Mouse (Mus musculus) hindbrain, embryonic 13.5 days (tissue): Measurements from ENCODE around the gene Mzf1. TPM values are rescaled to one million over a fixed set of nuclear protein-coding genes. Genes with fewer than 3 reads are reported as not detected.

Source experiments
- ATAC-seq: fragments of 200-750 bp; cut with Nextera tagmentation; 2 replicates; pipeline ENCODE4 v1.8.0; 2017; ENCODE audit warnings: moderate TSS enrichment; ENCODE audit not compliant: low FRiP score
- H3K27ac ChIP-seq: fragments of 300-500 bp; sonication (generic); 2 replicates; pipeline ENCODE4 v1.5.1; 2015; ENCODE audit warnings: inconsistent platforms, mild to moderate bottlenecking, moderate library complexity
- H3K27me3 ChIP-seq: fragments of 300-500 bp; sonication (generic); 2 replicates; pipeline ENCODE4 v1.6.1; 2015; ENCODE audit warnings: mild to moderate bottlenecking, inconsistent platforms
- H3K36me3 ChIP-seq: fragments of 300-500 bp; sonication (generic); 2 replicates; pipeline ENCODE4 v1.6.1; 2015; ENCODE audit warnings: mild to moderate bottlenecking, inconsistent platforms
- H3K4me1 ChIP-seq: fragments of 300-500 bp; sonication (generic); replicated peaks from 2 replicates; pipeline ENCODE4 v1.6.1; 2015; ENCODE audit warnings: inconsistent platforms
- H3K4me2 ChIP-seq: fragments of 300-500 bp; sonication (generic); 2 replicates; pipeline ENCODE4 v1.6.1; 2015; ENCODE audit warnings: inconsistent platforms, mild to moderate bottlenecking, moderate library complexity
- H3K4me3 ChIP-seq: fragments of 300-500 bp; sonication (generic); 2 replicates; pipeline ENCODE4 v1.5.1; 2015; ENCODE audit warnings: mild to moderate bottlenecking, inconsistent platforms
- H3K9ac ChIP-seq: fragments of 300-500 bp; sonication (generic); 2 replicates; pipeline ENCODE4 v1.6.1; 2015; ENCODE audit warnings: mild to moderate bottlenecking, inconsistent platforms
- H3K9me3 ChIP-seq: fragments of 300-500 bp; sonication (generic); 2 replicates; pipeline ENCODE4 v1.6.1; 2016; ENCODE audit warnings: inconsistent platforms
- whole genome bisulfite sequencing: fragments of 180-500 bp; shearing (Covaris S2); methylation state at CpG from one replicate; pipeline ENCODE4 v1.1.7; 2015; 5-methylcytosine and 5-hydroxymethylcytosine counted together
- polyA plus RNA-seq: library from polyadenylated mRNA; unstranded; fragments of >200 nt; fragmentation: Nextera tagmentation; extraction: Ambion mirVana; gene quantifications from 2 replicates; pipeline ENCODE4 v1.2.1, GENCODE M21; 2015

The Mzf1 gene
- polyA plus RNA-seq, 1 experiment from 2014 or later, result 6.0 TPM

GRCm38 (mm10) chr7:13043120-13043444 is 11.5 kb downstream of the Mzf1 start:
- H3K4me3 ChIP-seq, result peak overlapping the region; percentile 53
- no peak overlapping the region for H3K27ac ChIP-seq
- peak overlapping the region; percentile 85 for H3K9ac ChIP-seq
- H3K27me3 ChIP-seq, result peaks cover 55% of the 10 kb centered on the region
- peak overlapping the region; percentile 91 for H3K4me2 ChIP-seq
- H3K4me1 ChIP-seq, result peaks cover 27% of the 10 kb centered on the region
- H3K36me3 ChIP-seq, result no peaks in the 10 kb centered on the region
- ATAC-seq, result no peak
- peaks cover 4% of the 10 kb centered on the region; the same call in 1 of the 2 replicates for H3K9me3 ChIP-seq
- WGBS, result 38% methylated on average over 16 of the region's 16 CpGs

DNA sequence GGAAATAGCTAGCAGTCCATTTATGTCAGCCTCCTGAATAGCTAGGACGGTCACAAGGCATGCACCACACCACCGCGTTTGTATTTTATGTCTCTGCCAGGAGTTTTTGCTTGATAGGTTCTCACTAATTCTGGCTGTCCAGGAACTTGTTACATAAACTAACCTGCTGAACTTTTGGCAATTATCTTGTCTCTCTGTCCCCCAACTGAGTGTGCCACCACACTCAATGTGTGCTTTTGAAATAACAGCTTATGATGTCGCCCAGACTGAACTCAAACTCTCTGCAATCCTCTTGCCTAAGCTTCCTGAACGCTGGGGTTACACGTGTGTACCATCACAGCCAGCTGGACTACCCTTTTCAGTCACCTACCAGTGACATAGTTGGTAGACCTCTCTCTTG is 12.1 kb downstream of the Mzf1 start:
- ATAC-seq, result no peak
- WGBS, result 80% methylated on average over 6 of the region's 6 CpGs
- peaks cover 55% of the 10 kb centered on the region for H3K27me3 ChIP-seq
- no peak overlapping the region for H3K9ac ChIP-seq
- H3K4me3 ChIP-seq, result no peak overlapping the region
- peaks cover 4% of the 10 kb centered on the region; the same call in 1 of the 2 replicates for H3K9me3 ChIP-seq
- H3K36me3 ChIP-seq, result no peaks in the 10 kb centered on the region
- H3K4me1 ChIP-seq, result peaks cover 27% of the 10 kb centered on the region
- no peak overlapping the region for H3K27ac ChIP-seq
- H3K4me2 ChIP-seq, result no peak overlapping the region

DNA sequence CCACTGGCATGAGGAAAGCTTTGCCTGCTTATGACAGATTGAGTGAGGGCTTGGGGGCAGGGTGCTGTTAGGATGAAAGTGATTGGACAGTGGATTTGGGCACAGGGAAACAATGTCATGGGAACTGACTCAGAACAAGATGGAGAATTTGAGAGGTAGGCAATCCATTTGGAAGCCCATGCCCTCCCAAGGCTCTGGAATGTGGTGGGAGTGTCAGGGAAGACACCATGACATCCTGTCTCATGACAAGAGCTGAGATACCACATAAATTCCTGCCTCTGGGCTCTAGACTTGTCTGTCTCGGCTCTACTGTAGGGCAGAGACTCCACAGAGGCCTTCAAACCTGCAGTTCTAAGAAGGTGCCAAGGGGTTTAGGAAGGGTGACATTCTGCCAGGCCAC is 13.3 kb downstream of the Mzf1 start:
- Histone ChIP-seq H3K27me3 (peaks cover 55% of the 10 kb centered on the region), H3K4me3 (no peak overlapping the region), H3K9me3 (peaks cover 4% of the 10 kb centered on the region; the same call in 1 of the 2 replicates), H3K4me1 (peaks cover 36% of the 10 kb centered on the region), H3K9ac (no peak overlapping the region), H3K27ac (no peak overlapping the region), H3K36me3 (peaks cover 1% of the 10 kb centered on the region), H3K4me2 (no peak overlapping the region)
- WGBS, result 95% methylated on average over 1 of the region's 1 CpGs
- no peak for ATAC-seq

- H3K4me3 ChIP-seq, result peak overlapping the region; percentile 80
Observed at GRCm38 (mm10) chr7:13039181-13039580, 15.4 kb downstream of the Mzf1 start.

GRCm38 (mm10) chr7:13038621-13039169 is 15.9 kb downstream of the Mzf1 start:
- H3K4me2 ChIP-seq, result peak overlapping the region; percentile 89
- peak overlapping the region; percentile 100 for H3K27ac ChIP-seq
- 26% methylated on average over 15 of the region's 15 CpGs for WGBS
- H3K4me1 ChIP-seq, result peaks cover 46% of the 10 kb centered on the region
- H3K27me3 ChIP-seq, result peaks cover 32% of the 10 kb centered on the region
- H3K9ac ChIP-seq, result peak overlapping the region; percentile 99
- ATAC-seq, result no peak
- H3K9me3 ChIP-seq, result peaks cover 4% of the 10 kb centered on the region; the same call in 1 of the 2 replicates
- H3K36me3 ChIP-seq, result peaks cover 16% of the 10 kb centered on the region
- peak overlapping the region; percentile 80 for H3K4me3 ChIP-seq

More at GRCm38 (mm10) chr7:13039181-13039580, 15.4 kb downstream of the Mzf1 start:
- ATAC-seq, result no peak
- H3K36me3 ChIP-seq, result peaks cover 16% of the 10 kb centered on the region
- 98% methylated on average over 1 of the region's 1 CpGs for WGBS
- peak overlapping the region; percentile 99 for H3K9ac ChIP-seq
- peaks cover 37% of the 10 kb centered on the region for H3K27me3 ChIP-seq
- no peak overlapping the region for H3K27ac ChIP-seq
- peaks cover 46% of the 10 kb centered on the region for H3K4me1 ChIP-seq
- peaks cover 4% of the 10 kb centered on the region; the same call in 1 of the 2 replicates for H3K9me3 ChIP-seq
- peak overlapping the region; percentile 89 for H3K4me2 ChIP-seq

GRCm38 (mm10) chr7:13037901-13038555 is 16.5 kb downstream of the Mzf1 start, which contains the start of gene Ube2m:
Gene Ube2m (minus strand): TSS chr7:13038275.
- Histone ChIP-seq H3K9ac (peak within 1 kb of the TSS; percentile 99), H3K4me3 (peak within 1 kb of the TSS; percentile 80), H3K4me1 (peaks cover 46% of the 10 kb centered on the region), H3K27me3 (peaks cover 25% of the 10 kb centered on the region), H3K4me2 (peak within 1 kb of the TSS; percentile 89), H3K27ac (peak within 1 kb of the TSS; percentile 100), H3K9me3 (0 out of 2 replicates have a peak, but pooled peaks cover under 1% of the 10 kb centered on the region), H3K36me3 (peaks cover 16% of the 10 kb centered on the region)
- under 1% methylated on average over 59 of the region's 65 CpGs for WGBS
- ATAC-seq, result peak; percentile 90

GRCm38 (mm10) chr7:13037366-13037765 is 17.2 kb downstream of the Mzf1 start:
- WGBS, result under 1% methylated on average over 32 of the region's 33 CpGs
- peaks cover 22% of the 10 kb centered on the region for H3K36me3 ChIP-seq
- H3K27ac ChIP-seq, result peak overlapping the region; percentile 100
- no peaks in the 10 kb centered on the region for H3K9me3 ChIP-seq
- H3K4me3 ChIP-seq, result peak overlapping the region; percentile 80
- H3K4me1 ChIP-seq, result peaks cover 49% of the 10 kb centered on the region
- H3K4me2 ChIP-seq, result peak overlapping the region; percentile 89
- peak overlapping the region; percentile 99 for H3K9ac ChIP-seq
- no peak for ATAC-seq
- peaks cover 19% of the 10 kb centered on the region for H3K27me3 ChIP-seq

- Histone ChIP-seq H3K9me3 (no peaks in the 10 kb centered on the region), H3K27me3 (peaks cover 13% of the 10 kb centered on the region), H3K4me2 (peak overlapping the region; percentile 89), H3K4me3 (peak overlapping the region; percentile 80), H3K36me3 (peaks cover 28% of the 10 kb centered on the region), H3K27ac (peak overlapping the region; percentile 100), H3K4me1 (peaks cover 49% of the 10 kb centered on the region), H3K9ac (peak overlapping the region; percentile 99)
- no peak for ATAC-seq
- WGBS, result 39% methylated on average over 4 of the region's 4 CpGs
Observed at GRCm38 (mm10) chr7:13036806-13037205, 17.8 kb downstream of the Mzf1 start.

- peak overlapping the region; percentile 95 for H3K27ac ChIP-seq
- H3K27me3 ChIP-seq, result no peaks in the 10 kb centered on the region
- no peaks in the 10 kb centered on the region for H3K9me3 ChIP-seq
- no peak for ATAC-seq
- WGBS, result 88% methylated on average over 17 of the region's 17 CpGs
- H3K36me3 ChIP-seq, result peaks cover 42% of the 10 kb centered on the region
- peak overlapping the region; percentile 85; the same call in 1 of the 2 replicates for H3K9ac ChIP-seq
- H3K4me3 ChIP-seq, result peak overlapping the region; percentile 80
- H3K4me1 ChIP-seq, result peaks cover 49% of the 10 kb centered on the region
- H3K4me2 ChIP-seq, result peak overlapping the region; percentile 95
Observed at GRCm38 (mm10) chr7:13035211-13035855, 19.2 kb downstream of the Mzf1 start.

DNA sequence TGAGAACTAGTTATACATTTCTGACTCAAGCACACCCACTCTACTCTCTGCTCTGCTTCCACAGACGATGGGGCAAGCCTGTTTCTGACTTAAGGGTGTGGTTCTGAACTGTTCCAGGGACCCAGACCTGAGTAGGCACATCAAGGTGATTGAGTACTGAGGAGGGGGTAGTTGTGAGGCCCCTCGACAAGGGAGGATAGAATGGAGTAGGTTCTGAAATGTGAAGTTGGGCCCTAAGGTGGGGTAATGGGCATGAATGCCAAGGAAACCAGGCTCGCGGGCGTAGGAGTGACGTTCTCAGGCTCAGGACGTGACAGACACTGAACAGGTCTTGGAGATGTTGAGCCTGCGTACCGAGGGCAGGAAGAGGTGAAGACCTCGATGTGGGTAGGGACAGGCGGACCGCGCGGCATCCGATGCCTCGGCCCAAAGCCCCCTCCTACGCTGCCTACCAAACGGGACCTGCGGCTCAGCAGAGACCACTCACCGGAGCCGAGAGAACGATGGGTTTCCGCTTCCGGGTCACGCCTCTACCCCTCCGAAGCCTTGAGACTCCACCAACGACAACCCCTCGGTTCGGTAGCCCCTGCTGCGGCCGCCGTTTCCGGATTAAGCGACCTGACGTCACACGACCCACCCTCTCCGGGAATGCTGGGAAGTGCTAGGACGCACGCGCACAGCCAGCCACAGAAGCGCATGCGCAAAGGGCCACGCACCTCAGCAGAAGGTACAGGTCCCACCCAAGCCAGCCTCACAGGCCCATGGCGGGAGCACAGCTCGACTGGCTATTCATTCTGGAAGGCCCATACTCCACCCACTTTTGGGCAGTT is 20.2 kb downstream of the Mzf1 start, which contains the start of gene Chmp2a:
Chmp2a (minus strand) TSS at position 660 of the 830 bp plus-strand sequence.
- peaks cover 49% of the 10 kb centered on the region for H3K4me1 ChIP-seq
- H3K27me3 ChIP-seq, result no peaks in the 10 kb centered on the region
- peak within 1 kb of the TSS; percentile 85 for H3K9ac ChIP-seq
- peaks cover 52% of the 10 kb centered on the region for H3K36me3 ChIP-seq
- WGBS, result under 1% methylated on average over 45 of the region's 45 CpGs
- H3K27ac ChIP-seq, result peak within 1 kb of the TSS; percentile 95
- H3K9me3 ChIP-seq, result no peaks in the 10 kb centered on the region
- peak within 1 kb of the TSS; percentile 80 for H3K4me3 ChIP-seq
- H3K4me2 ChIP-seq, result peak within 1 kb of the TSS; percentile 95
- ATAC-seq, result peak; percentile 76

DNA sequence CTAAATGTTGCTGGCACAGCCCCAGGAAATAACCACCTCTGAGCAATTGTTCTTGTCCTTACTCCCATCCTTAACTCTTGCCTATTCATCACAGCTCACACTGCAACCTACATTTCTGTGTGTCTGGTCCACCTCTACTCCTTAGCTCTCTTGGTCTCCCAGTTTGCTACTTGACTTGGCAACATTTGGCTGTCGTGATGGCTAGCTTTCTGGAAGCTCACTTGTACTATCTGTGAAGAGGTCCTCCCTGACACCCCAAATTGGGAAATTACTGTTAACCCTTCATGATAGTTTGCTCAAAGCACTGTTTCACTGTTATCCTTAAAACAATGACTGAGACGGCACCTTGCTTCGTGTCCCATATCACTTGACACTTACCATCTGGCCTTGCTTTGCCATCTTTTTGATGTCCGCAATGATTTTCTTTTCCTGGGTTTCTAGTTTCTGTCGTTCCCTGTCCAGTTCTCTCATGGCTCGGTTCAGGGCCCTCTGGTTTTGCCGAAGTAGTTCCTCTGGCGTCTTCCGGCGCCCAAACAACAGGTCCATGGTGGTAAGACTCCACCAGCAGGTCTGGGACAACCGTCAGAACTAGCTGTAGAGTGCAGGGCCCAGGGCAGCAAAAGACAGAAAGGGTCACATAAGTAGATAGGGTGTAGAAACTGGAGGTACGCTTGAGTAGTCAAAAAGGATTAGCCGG is 21.0 kb downstream of the Mzf1 start:
- H3K4me2 ChIP-seq, result peak overlapping the region; percentile 95
- peak overlapping the region; percentile 95 for H3K27ac ChIP-seq
- H3K9me3 ChIP-seq, result no peaks in the 10 kb centered on the region
- ATAC-seq, result no peak
- H3K4me1 ChIP-seq, result peaks cover 41% of the 10 kb centered on the region
- H3K27me3 ChIP-seq, result no peaks in the 10 kb centered on the region
- H3K36me3 ChIP-seq, result peaks cover 60% of the 10 kb centered on the region
- H3K4me3 ChIP-seq, result peak overlapping the region; percentile 58
- peak overlapping the region; percentile 85 for H3K9ac ChIP-seq
- 52% methylated on average over 13 of the region's 13 CpGs for WGBS
